Mouse (Mus musculus): ENCODE measurements around the gene Etv6.

DNA sequence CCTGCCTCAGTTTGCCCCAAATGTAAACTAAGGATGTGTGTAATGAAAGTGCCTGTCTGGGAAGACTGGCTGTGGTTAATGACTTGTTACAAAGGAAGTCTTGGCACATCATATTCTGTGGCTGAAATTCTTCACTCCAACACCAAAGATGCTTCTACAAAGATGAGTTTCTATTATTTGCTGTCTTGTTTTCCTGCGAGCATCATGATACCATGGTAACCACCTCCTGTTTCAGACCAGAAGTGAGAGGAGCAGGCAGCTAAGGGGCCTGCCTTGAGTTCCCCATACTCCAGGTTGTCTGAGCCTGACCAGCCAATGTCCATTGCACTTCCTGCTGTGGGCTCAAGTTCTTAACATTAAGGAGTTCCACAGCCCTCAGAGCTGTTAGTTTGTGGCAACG, 241.5 kb downstream of the Etv6 start:
- TF ChIP-seq CTCF (IDR thresholded peaks at IDR 0.05; ENCODE audit: low read depth) (no peak), EP300 (IDR thresholded peaks at IDR 0.05; ENCODE audit: low read depth) (no peak)
